Mouse (Mus musculus) thymus, adult 2 months (tissue): ENCODE measurements at regions not wholly inside any gene's neighbourhood (a gene's known extent, or its start where the extent isn't known, plus 50 kb on each side); places are given as distances from the start of the nearest gene placed in this dataset.

ENCODE experiments used
- CTCF ChIP-seq: fragments of 200-500 bp; IDR thresholded peaks from 2 replicates; pipeline ENCODE4 v1.5.1; 2012; ENCODE audit warnings: mild to moderate bottlenecking, control low read depth, low read length, moderate library complexity, borderline replicate concordance; ENCODE audit not compliant: control insufficient read depth, poor library complexity, insufficient read depth; ENCODE audit errors: extremely low read depth
- POLR2A ChIP-seq: fragments of 200-500 bp; IDR thresholded peaks from 2 replicates; pipeline ENCODE4 v1.6.1; 2012; ENCODE audit warnings: mild to moderate bottlenecking, low read length, control low read depth, moderate library complexity; ENCODE audit not compliant: control insufficient read depth, poor library complexity, insufficient read depth; ENCODE audit errors: extremely low read depth

DNA sequence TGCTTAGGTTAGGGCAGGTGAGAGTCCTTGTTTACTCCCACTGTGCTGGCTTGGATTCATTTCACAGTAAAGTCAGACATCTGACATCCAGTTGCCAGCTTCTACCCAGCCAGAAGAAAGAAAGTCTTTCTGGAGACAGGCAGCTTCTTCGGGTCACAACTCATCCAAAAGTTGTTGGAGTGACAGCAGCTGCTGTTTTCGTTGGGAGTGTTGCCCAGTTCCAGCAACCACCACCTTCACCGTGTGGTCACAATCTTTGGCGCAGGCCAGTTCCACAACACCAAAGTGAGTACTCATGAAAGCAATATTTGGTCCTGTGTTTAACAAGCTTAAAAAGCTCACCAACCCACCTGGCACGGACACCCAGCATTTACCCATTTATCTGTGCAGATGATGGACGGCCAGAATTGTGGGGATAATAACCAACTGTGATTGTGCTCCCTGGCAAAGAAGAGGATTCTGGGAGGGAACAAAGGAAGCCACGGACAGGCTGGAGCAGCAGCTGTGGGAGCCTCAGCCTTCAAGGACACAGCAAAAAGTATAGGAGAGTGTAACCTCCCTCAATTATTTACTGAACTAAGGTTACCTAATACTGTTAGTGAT is 134.5 kb downstream of the Cand1 start:
- TF ChIP-seq CTCF (no peak), POLR2A (no peak)
